Mouse (Mus musculus) layer of hippocampus, postnatal 36 days (tissue): ENCODE data around the gene Elovl5. TPM values are rescaled to one million over a fixed set of nuclear protein-coding genes. Genes with fewer than 3 reads are reported as not detected.

Experiments used
- DNase-seq, 2 experiments: peaks; one replicate each; pipeline ENCODE4 v3.0.0; 2022
- total RNA-seq, 2 experiments: library from RNA; stranded (reverse); gene quantifications; 2 replicates each; pipeline ENCODE4 v1.2.3; 2021

Elovl5 gene
- total RNA-seq, result 10 to 100 TPM; 69.6 to 74.8 TPM

DNA sequence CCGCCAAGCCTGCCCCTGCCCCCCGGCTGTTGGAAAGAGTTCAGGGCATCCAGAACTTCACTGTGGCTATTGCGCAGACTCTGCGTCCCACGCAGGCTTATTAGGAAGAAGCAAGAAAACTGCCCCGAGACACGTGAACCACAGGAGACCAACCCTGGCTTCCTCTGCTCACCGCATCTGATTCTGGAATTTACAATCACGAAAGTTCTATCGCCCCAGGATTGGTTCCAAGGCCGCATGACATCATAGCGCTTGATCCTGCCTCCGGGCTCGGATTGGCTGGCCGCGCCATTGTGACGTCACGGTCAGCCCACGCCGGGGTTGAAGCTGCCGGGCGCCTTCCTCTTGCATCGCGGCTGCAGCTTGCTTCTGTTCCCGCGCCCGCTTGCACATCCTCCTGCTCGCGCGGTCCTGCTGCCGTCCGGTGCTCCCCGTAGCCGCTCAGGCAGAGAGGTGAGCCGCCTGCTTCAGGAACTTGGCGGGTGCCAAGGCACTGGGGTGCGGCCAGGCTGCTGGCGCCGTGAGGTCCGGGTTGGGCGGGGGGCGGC, at the start of gene Elovl5:
Gene Elovl5, plus strand, starts transcription at position 291 of the 548 bp plus-strand sequence.
- DNase-seq, result peak; percentile 96 to 97

DNA sequence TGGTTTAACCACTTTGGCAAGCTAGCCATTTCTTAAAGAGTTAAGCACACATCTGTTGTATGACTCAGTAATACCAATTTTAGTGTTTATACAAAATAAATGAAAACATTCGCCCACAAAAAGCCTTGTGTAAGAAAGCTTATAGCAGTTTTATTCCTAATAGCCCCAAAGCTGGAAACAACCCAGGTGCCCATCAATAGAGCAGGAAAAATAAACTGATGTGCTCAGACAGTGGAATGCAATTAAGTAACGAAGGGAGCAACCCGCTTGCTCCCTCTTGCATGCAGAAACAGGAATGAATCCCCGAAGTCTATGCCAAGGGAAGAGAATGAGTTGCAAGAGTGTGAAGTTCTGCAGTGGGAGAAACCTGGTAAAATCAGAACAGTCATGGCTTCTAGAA, 25.7 kb upstream of the Elovl5 start:
- DNase-seq, result no peak

DNA sequence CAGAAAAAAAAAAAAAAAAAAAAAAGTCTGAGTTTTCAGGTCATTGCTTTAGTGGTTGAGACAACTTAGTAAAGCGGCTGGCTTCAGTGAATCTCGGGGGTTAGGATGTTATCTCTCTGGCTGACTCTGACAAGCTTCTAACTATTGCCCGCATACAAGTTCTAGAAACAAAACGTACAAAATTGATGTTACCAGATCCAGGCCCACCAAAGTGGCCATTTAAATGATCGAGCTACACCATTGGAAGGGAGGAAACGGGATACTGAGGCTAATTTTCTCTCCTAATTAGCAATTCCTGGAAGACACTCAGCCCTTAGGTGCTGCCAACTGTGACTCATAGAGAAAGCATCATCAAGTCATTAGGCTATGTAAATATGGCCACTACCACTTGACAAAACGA, 18.6 kb upstream of the Elovl5 start:
- DNase-seq, result no peak

DNA sequence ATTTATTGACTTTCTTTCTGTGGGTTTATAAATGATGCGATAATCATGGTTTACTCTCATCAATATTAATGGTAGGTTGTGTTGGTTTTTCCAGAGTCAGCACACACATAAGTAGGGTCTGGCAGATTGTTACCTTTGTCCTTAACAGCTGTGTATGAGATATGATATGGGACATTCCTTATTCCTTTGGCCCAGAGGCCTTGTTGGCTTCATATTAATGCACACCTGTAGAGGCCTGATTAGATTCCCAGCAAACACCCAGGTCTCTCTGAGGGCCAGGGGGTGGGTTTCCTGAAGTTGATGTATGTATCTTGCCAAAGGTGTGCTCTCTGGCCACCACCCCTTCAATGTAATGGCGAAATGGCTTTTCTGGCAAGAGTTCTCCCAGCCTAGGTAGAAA, 13.0 kb upstream of the Elovl5 start:
- DNase-seq, result no peak

DNA sequence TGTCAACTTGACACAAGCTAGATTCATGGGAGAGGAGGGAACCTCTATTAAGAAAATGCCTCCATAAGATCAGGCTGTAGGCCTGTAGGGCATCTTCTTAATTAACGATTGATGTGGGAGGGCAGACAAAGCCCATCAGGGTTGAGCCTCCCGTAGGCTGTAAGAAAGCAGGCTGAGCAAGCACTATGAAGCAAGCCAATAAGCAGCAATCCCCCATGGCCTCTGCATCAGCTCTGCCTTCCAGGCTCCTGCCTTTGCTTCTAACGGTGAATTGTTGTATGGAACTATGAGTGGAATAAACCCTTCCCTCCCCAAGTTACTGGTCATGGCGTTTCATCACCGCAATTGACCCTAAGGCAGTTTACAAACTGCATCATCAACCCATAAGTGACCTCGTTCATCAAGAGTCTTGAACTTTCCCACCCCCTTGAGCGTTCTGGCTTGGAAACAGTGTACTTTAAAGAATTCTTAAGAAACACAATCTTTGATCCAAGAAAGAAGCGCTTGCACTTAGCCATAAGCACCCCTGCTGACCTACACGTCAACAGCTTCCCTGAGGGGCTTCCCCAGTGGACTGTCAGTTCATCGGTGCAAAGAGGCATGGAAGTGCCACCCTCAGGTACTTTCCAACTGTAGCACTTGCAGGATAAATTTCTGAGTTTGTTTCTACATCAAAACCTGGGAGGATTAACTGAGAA, 7.4 kb upstream of the Elovl5 start:
- DNase-seq, result no peak

DNA sequence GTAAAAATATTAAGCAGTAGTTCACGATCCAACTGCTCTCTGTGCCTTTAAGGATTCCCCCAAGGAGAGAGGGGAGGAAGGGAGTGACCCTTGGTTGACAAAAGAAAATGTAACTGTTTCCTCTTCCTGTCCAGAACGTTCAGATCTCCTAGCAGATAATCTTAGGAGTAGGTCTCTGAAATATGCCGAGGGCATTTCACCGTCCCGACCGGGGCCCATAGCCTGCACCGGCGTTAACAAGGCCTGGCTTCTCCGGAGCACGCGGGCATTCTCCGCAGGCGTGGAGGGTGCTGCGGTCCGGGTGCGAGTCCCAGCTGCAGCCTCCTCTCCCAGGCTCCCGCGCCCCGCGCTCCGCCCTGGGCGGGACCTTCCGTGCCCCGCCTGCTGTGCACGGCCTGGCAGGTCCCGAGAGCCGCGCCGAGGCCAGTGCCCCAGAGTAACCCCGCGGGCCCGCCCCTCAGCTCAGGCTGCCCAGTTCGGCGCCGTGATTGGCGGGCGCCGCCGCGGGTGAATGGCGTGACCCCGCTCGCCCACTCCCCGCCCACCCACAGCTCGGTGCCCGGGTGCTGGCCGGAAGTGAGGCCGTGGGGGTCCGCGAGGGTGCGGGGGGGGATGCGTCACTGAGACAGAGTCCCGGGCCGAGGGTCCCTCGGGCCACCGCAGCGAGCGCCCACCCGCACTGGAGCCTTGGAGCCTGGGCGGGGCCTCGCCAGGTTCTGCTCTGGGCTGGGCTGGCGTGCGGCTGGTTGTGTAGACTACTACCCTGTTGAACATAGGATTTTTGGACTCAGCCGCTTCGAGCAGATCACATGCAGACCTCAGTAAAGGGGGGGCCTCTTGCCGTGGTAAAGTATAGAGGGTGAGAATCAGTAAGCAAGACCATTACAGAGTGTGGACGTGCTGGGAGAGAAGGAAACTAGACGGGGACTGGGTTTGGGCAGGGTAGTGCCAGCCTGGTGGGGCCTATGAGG, 6.6 kb upstream of the Elovl5 start:
- peak; percentile 85 to 89 for DNase-seq

DNA sequence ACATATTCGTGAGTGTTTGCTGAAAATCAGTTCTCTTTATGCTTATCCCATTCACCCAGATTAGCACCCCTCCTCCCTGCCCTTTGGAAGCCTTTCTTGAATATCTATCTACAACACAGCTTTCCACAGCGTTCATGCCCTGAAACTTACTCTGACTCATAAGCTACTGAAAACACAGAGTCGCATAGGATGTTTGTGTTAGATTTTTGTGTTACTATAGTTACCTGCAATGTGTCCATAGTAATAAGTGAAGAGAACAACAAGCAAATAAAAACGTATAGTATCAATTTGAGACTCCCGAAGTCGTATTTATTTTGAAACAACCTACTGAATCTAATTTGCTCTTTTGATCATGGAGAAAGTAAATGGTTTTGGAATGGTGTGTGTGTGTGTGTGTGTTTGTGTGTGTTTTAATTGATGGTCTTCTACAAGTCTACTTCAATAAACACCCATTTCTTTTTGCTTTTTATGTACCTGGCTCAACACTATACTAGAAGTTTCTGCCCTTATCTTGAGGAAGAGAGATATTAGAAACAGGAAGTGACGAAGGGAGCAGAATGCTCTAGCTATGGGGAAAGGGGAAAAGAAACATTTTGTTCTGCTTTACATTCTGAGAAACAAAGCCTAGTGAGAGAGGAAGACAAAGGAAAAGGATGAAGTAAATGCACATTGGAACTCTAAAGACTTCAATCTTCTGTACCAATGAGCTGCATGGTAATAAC, 5.5 kb upstream of the Elovl5 start:
- no peak for DNase-seq

DNA sequence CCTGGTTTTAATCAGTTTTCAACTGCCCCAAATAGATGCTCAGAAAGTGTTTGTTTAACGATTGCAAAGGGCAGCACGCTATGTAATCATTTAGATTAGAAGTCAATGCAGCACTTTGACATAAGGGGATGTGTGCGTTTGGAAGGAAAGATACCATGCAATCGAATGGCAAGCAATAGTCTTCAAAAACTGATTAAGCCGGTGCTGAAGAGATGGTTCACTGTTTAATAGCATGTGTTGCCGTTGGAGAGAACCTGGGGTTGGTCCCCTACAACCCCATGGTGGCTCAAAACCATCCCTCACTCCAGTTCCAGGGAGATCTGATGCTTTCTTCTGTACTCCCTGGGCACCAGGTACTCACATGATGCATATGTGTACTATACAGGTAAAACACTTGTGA, 4.9 kb upstream of the Elovl5 start:
- DNase-seq, result no peak

DNA sequence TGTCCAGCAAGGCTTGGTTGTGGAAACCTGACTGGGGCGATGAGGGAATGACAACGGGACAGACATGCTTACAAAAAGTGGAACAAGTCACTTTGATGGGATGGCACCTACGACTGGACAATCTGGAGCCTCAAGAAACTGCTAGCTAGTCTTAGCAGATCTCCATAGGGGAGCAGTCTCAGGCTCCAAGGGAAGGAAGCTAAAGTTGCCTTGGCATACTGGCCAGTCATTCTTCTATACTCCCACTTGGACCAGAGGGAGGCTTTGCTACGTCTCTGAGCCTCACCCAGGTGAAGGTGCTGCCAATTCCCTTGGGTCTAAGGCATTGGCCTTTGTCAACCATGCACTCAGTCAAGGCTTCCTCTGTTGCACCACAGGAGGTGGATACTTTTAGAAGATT, 2.5 kb upstream of the Elovl5 start:
- no peak for DNase-seq

DNA sequence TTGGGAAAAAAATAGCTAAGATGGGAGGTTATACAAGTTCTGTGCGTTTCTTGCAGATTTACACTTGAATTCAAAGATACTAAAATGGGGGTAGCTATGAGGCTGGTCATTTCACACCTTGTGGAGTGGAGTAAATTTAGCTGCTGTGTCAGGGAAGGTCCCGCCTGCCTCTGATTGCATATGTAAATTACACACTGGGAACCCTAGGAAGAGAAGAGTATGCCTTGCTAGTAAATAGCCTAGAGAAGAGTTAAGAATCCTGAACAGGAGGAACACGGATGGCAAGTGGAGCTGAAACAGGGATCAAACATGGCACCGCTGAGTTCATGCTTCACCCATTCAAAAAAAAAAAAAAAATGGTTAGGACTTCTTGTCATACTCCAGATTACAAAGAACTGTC, 1.4 kb upstream of the Elovl5 start:
- DNase-seq, result no peak

DNA sequence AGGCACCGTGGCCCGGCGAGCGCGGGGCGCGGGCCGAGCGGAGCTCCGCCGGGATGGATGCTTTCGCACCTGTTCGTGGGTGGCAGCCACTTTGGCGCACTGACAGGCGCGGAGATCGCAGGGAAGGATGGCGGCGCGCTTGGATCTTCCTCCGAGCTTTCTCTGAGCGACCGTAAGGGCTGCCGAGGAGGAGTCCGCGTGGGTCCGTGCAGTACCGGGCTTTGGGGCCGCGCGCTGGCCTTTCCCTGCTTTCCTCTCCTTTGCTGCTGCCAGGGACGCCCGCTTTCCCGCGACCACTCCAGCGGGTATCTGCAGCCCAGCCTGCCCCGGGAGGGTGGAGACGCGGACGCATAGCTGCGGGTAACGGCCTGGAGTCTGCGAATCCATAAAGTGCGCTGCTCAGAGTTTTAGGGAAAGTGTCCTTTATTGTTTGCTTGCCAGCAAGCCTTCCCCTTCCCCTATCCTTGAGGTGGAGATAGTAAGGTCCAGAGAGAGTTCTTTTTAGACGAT, 513 bp downstream of the Elovl5 start:
- DNase-seq, result no peak

DNA sequence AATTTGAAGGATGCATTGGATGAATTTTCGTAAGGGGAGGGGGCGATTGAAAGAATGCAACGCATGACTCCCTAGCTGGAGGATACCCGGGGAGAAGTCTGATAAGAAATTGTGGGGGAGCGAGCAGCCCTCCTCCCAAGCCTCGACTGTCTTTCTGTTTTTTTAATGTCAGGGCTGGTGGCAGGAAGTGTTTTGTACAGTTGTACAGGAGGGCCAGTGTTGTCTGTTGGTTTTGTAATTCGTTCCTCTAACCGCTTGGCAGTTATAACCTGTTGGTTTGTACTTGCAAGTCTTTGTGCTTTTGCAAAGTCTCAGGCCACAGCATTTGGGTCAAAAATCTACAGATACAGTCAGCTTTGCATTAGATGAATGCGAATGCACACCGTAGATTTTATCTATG, 1.0 kb downstream of the Elovl5 start:
- no peak for DNase-seq

DNA sequence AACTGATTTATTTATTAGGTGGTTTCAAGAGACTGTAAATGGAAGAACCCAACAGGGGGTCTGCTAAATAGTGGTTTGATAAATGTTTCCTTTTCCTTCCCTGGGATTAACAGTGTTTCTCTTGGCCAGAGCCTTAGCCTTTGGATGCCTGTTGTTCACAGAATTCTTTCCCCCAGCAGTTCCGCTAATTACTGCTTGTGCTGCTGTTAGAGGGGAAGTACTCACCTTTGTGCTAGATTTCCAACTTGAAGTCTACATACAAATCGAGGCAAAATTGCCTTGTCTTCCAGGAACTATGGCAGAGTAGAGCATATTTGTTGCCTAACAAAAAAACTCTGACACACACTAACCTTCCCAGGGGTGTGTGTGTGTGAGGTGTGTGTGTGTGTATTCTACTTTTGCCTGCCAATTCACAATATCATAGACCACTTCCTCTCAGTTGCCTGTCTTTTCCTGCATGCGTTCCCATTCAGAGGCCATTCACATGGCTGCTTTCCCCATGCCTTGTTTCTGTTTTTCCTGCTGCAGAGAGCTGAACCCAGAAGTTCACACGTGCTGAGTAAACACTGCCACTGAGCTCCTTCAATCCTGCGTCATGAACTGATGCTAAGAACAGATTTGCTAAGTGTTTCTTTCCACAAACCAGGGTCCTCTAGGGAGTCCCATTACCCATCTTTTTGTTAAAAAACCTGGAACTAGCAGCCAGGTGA, 2.0 kb downstream of the Elovl5 start:
- DNase-seq, result no peak

DNA sequence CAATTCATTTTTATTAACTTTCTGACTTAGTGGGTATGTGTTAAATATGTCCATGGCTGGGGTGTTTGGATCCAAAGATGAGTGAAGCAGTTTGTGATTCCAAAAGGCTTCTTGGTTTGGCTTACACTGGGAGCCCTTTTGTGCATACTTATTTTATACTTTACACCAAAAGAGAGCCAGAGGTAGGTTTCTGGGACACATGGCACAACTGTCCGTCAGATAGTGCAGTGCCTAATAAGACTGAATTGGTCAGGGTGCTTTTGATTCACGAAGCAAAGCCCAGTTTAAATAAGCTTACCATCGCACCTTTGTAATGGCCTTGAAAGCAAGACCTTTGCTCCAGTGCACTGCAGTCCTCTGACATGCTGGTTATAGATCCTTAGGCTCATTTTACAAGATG, 3.3 kb downstream of the Elovl5 start:
- no peak for DNase-seq

DNA sequence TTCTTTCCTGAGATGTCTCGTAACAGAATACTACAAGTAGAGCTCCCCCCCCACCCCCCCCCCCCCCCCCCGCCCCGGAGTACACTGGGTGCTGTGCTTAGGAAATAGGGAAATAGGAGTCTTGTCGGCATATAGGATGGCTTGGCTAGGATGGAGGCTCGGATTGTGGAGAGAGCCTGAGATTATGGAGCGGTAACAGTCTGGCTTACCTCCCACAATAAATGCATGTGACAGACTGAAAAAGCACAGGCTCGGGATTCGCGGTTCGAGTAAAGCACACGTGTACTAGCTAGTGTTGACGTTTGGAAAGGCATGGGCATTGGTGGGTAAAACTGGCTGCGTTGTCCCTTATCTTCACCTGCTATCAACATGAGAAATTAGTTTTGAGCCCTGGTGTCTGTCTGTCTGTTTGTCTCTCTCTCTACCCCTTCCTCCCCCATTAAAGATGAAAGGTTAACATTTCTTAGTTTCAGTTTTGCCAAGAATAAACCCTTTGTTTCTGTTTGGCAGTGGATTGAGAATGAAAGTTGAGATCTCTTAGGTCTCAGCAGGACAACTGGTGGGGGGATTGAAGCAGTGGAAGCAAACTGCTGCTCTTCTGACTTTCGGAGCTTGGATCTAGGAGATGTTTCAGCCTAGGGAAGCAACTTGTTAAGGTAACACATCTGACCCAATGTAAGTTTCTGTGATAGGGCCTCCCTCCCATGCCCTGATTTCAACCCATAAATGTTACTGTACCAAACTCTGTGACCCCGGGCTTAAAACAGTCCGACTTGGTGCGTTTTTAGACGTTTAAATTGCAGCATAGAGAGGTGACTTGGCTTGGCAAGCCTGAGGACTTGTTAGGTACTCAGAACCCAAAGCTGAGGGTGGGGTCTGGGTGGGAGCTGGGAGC, 4.4 kb downstream of the Elovl5 start:
- DNase-seq, result no peak

DNA sequence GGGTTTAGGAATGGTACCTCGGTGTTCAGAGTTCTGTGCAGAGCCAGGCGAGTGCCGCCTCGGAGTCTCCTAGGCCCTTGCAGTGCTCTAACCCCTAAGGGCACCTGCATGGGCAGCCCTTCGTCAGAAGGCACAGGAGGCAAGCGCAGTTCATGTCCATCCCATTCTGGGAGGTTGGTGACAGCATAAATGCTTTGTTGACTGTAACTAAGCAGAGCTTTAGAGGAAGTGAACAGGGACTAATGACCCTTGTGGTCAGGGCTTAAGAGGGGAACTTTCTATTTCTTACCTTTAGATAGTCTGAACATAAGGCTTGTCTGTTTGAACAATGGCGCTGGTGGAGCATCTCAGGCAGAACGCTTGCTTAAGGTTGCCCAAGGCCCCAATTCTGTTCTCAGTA, 6.6 kb downstream of the Elovl5 start:
- DNase-seq, result no peak

DNA sequence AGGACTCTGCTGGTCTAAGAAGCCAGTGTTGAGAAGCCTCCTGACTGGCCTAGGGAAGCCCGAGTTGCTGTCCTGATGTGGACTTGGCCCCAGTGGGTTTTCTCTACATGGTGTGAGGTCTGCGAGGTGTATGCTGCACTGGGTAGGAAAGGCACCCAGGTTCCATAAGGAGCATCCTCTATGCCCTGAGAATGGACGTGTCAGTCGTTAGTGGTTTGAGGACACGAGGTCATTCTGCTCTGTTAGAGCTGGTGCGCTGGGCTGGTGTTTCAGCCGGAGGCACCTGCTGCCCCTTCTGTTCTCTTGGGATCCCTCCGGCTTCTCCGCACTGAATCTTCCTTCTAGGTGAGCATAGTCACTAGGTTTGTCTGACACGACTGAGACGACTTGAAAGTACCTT, 7.0 kb downstream of the Elovl5 start:
- DNase-seq, result no peak

DNA sequence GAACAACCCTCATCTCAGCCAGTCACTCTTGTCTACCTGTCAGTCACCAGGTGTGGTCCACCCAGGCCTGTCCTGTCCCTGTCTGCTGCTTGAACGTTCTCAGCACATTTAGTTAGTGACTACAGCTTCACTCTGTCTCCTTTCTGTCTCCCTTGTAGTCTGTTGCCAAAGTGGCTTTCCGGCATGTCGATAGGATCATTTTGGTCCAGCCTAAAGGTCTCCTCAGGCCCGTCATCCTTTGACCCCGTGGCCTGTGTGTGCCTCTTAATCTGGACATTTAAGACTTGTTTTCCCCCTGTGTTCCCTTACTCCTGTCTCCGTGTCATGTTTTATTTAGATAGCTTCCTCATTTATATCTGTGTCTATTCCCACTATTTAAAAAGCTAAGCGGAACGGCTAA, 9.0 kb downstream of the Elovl5 start:
- no peak for DNase-seq

DNA sequence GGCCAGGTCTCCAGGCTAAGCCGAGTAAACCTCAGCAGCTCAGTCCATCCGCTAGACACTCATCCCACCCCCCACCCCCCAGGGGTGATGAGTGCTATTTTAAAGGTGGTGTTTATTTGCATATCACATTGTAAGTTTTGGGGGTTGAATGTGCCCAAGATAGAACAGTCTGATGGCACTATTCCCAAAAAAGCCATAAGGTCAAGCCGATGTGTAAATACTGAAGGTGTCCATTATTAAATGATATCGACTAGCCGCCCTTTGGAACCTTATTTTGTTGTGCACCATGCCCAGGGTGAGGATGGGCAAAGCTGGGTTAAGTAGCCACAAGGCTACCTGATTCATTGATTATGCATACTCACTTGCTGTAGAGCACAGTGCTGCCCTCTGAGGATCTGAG, 9.7 kb downstream of the Elovl5 start:
- no peak for DNase-seq

DNA sequence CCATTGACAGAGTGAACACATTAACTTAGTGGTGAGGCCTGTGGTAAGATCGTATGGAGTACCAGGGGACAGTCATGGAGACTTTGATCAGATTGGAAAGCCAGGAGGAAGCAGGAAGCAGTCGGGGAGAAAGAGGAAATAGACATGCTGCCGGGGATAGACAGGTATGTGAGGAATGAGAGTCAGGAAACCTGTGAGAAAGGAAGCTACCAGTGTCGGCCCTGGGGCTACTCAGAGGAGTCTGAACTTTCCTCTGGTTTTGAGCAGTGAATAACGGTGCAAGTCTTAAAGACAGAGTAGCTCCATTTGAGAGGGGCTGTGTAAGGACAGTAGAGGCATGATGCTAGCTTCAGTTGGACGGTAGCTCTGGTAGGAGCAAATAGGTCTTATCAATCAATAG, 10.3 kb downstream of the Elovl5 start:
- DNase-seq, result no peak

DNA sequence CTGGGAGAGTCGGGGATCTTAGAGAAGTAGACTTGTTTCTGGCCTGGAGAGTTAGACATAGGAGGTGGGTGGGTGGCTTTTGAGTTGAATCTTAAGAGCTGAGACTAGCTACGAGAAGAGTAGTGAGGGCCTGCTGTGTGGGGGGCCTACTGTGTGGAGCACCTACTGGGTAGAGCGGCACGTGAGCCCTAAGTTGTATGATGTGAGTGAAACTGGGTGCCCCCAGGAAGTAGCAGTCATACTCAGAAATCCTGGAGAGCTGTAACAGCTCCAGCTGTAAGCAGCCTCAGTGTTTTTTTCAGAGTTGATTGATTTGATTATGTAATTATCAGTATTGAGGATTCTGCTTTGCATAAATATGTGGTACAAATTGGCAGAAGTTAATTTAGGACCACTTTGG, 11.6 kb downstream of the Elovl5 start:
- DNase-seq, result no peak
